Mouse (Mus musculus): Measurements from ENCODE around the gene Tll2.
A peak's percentile ranks its signal among the peaks of the same experiment; 100 is the strongest.

- TF ChIP-seq CEBPB (IDR thresholded peaks at IDR 0.05; ENCODE audit: low read depth) (no peak), MYOD1 (IDR thresholded peaks at IDR 0.05; ENCODE audit: control insufficient read depth, insufficient read length, low read depth) (no peak), CTCF (IDR thresholded peaks at IDR 0.05; ENCODE audit: control insufficient read depth, insufficient read depth, insufficient read length) (peak; percentile 53), USF1 (IDR thresholded peaks at IDR 0.05; ENCODE audit: low read depth) (no peak), FOSL1 (IDR thresholded peaks at IDR 0.05; ENCODE audit: insufficient read depth, low read length, poor library complexity, severe bottlenecking) (no peak), MAX (IDR thresholded peaks at IDR 0.05) (no peak), MYOG (IDR thresholded peaks at IDR 0.05; ENCODE audit: control insufficient read depth, extremely low read depth, insufficient read length) (no peak)
Observed at GRCm38 (mm10) chr19:41089833-41090232, 116.8 kb downstream of the Tll2 start.

All from C2C12 (cell line).